Mouse (Mus musculus) urinary bladder, adult 18-20 months (tissue): ENCODE measurements around the gene Slc38a7.
"Not testable (repeated sequence)": the region's sequence is repeated elsewhere in the genome, so short reads cannot be mapped to it uniquely, and the experiment has no call there.

Source experiments
- DNase-seq, 2 experiments: peaks; one replicate each; pipeline ENCODE4 v3.0.0; 2022; ENCODE audit warnings: low spot score in 2 of 2, mixed read lengths in 2 of 2

Gene Slc38a7

GRCm38 (mm10) chr8:95853102-95853843 lies at the start of gene Slc38a7:
Slc38a7 (minus strand) TSS chr8:95853539.
- DNase-seq = peak; percentile 61 to 62

- DNase-seq = no peak
Observed at GRCm38 (mm10) chr8:95901864-95902263, 48.5 kb upstream of the Slc38a7 start.

- DNase-seq = no peak
Observed at GRCm38 (mm10) chr8:95893701-95894100, 40.4 kb upstream of the Slc38a7 start.

GRCm38 (mm10) chr8:95888285-95889136 lies 35.2 kb upstream of the Slc38a7 start, which contains the start of gene Got2:
Got2 (minus strand) TSS chr8:95888547.
- DNase-seq = peak; percentile 80 to 90

DNA sequence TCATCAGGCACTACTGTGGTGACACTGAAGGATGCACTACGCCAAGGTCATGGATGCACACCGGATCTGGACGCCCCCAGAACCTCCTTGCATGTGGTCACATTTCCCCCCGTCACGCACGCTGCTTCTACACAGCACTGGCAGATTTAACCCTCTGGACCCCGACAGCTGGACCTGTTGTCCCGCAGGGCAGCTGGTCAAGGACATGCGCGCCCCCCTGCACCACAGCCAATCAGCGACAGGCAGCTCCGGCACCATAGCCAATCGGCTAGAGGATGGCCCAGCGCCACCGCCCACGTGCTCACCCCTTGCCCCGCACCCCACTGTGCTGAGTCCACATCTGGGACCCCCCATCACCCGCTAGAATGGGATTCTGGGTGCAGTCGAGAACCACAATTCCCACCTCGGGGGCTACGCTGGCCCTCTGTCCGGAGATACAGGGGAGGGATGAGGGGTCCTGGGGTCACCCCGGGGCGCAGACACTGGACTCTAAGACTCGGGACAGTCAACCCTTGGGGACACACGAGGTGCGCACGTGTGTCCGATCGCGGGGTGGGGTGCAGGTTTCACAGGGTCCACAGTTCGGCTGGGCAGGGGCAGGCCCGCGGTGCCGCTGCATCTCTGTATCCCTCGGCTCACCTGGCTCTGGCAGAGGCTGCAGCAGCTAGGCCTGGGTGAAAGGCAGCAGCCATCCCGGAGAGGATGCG lies 34.4 kb upstream of the Slc38a7 start:
- DNase-seq = peak in 1 of 2 experiments; percentile 59

- peak in 1 of 2 experiments; percentile 8 for DNase-seq
Observed at GRCm38 (mm10) chr8:95886647-95887577, 33.6 kb upstream of the Slc38a7 start.

DNA sequence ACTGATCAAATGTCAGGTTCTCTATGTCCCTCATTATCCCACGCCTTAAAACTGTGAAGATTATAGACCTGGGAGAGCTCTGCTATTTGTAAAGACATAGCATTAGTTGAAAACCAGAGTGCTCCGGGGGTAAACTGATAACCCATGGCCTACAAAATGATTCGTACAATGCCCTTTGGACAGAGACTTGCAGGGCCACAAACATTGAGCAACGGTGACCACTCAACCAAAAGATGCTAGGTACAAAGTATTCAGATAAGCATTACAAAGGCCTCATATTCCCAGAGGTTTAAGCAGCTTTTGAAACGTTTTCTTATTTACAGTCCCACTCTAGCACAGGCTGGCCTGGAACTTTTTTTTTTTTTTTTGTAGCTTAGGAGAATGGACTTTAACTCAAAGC lies 32.6 kb upstream of the Slc38a7 start:
- no peak for DNase-seq

DNA sequence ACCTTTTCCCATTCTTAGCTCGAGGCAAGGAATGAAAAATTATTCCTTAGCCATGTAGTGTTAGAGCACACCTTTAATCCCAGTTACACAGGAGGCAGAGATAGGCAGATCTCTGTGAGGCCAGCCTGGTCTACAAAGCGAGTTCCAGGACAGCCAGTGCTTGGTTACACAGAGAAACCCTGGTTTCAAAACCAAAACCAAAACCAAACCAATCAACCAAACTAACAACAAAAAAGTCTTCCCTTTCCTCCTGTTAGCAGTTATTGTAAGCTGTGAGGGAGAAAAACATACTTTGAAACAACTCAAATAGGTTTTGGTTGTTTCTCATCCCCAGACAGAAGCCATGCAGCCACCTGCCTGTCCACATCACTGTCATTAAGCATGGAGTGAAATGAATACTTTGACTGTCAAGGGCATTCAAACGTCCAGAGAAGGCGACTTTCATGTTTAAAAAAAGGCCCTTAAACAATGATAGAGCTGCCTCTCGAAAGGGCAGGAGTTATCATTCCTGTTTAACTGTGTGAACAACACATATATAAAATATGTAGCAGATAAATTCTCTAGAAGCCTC lies 32.0 kb upstream of the Slc38a7 start:
- no peak for DNase-seq

DNA sequence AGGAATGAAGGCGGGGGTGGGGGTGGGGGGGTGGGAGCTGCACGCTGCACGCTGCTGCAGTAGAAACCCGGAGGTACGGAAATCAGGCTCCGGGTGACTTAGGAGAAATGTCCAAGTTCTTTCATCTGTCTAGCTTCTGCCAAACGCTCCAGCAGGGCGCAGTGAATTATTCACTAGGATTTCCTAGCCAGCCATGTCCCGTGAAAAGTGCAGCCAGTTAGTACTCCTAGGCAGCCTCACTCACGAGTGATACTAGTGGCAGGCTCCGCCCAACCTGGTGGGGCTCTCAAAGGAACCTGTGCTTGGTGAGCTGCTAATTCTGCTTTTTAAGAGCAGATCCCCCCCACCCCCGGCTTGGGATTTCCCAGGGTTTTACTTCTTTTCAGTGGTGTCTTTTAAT lies 31.2 kb upstream of the Slc38a7 start:
- DNase-seq = no peak

- DNase-seq = no peak
Observed at GRCm38 (mm10) chr8:95882191-95882590, 28.9 kb upstream of the Slc38a7 start.

DNA sequence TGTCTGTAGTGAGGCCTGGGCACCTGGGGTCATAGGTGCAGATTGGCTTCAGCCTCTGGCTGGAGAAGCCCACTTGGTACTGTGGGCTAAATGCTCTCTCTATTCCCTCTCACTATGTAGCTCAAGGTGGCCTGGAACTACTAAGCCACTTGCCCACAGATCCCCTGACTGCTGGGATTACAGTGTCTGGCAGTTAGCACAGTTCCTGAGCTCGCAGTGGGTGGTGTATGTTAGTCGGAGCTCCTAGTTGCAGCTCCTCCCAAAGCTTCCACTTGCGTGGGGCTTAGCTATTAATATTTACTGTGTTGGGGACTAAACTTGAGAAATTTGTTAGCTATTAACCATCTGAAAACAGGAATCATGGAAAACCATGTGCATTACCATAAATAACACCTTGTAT lies 28.2 kb upstream of the Slc38a7 start:
- no peak for DNase-seq

DNA sequence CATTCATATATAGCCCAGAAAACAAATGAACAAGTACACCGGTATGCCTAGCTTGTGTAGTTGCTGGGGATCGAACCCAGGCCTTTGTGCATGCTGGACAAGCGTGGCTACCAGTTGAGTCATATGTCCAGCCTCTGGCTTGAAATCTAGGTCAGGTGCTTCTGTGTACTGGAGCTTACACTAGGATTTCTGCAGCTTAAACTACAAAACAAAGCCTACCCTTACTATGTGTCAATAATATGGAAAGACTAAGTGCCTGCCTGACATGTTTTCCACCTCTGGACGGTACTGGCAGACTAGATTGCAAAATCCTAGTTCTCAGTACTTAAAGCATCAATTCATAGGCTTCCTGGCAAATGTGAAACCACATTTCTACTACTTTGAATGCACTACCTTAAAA lies 26.5 kb upstream of the Slc38a7 start:
- no peak for DNase-seq

GRCm38 (mm10) chr8:95878176-95878962 lies 25.0 kb upstream of the Slc38a7 start:
- no peak for DNase-seq

GRCm38 (mm10) chr8:95875270-95875669 lies 21.9 kb upstream of the Slc38a7 start:
- no peak for DNase-seq

DNA sequence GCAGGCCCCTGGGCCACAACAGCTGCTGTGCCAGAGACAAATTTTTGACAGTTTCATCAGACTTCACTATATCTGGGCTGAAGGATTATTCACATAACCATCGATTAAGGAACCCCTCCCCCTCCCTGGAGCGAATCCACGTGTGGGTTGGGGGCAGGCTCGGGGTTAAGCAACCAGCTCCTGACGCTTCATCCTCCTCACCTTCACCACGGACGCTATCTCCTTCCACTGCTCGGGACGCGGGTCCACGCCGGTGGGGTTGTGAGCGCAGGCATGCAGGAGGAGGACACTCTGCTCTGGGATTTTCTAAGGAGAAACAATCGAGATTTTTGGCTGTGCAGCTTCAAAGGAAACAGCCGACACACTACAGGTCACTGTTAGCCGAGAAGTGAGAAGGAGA lies 18.4 kb upstream of the Slc38a7 start:
- DNase-seq = no peak

- not testable (repeated sequence) for DNase-seq
Observed at GRCm38 (mm10) chr8:95864851-95865250, 11.5 kb upstream of the Slc38a7 start.

DNA sequence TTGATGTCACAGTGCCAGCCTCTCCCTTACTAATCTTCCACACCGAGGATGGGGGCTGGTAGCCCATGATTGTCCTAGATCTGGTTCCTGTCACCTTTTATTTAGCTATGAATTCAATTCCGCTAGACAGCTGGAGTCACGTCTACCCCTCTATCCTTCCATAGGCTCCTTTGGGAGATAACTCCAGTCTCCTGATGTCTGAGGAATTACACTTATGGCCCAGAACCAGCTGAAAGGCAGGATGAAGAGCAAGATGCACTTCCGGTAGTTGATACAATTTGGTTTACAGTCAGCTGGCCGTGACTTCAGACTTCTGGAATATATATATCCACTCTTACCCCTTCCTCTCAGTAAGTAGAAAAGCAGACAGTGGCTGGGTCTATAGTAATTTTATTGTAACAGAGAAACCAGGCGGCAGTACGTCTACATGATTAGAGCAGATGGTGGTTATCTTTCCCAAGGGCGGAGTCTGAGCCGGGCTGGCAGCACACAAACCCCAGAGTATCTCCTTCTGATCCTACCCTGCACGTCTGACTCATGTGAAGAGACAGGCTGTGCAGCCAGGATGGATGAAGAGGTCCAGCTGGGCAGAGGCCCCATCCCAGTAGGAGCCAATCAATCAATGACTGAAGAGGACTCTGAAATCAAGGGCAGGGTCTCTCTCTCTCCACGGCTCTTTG lies 10.6 kb upstream of the Slc38a7 start:
- not testable (repeated sequence) for DNase-seq

DNA sequence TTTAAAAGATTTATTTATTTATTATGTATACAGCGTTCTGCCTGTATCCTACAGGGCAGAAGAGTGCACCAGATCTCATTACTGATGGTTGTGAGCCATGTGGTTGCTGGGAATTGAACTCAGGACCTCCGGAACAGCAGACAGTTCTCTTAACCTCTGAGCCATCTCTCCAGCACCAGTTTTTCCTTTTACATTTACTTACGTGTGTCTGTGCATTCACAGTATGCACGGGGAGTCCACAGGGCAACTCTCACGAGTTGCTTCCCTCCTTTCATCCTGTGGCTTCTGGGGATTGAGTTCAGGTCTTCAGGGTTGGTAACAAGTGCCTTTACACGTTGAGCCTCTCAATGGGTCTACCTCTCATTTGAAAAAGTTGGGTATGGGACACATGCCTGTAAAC lies 835 bp upstream of the Slc38a7 start:
- DNase-seq = no peak

DNA sequence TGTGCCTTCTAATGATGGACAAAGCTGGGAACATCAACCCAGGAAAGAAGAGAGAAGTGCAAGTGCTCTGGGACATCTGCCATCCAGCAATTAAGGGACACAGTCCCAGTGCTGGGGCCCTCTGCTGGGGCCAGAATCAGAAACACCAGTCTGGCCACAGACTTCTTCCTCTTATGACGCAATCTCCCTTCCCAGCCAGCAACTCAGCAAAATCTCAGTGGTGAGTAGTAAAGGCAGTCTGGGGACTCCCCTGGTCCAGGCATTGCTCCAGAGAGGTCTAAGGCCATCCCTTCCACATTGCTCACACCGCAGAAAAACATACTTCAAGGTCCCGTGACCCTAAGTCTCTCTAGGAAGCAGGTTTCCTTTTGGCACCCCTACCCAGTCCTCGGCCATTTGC lies 1.0 kb downstream of the Slc38a7 start:
- peak in 1 of 2 experiments; percentile 41 for DNase-seq
